Mouse (Mus musculus): ENCODE measurements at regions not wholly inside any gene's neighbourhood (a gene's known extent, or its start where the extent isn't known, plus 50 kb on each side); places are given as distances from the start of the nearest gene placed in this dataset.

DNA sequence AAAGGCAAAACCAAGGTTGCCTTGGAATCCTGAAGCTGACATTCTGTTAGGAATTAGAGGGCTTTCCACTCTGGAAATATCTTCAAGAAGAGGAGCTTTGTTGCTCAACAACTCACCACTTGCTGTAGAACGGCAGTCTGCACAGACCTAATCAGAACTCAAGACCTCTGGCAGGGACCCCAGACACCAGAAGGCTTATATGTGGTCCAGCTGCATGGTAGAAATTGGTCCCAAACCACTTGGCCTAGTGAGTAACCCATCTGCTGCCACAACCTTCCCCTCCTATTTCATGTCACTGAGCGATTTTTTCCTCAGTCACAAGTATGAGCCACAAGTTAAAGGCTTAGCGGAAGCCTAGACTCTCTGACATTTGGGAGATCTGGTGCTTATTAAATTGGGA is 105.2 kb upstream of the Adamts18 start:
- TF ChIP-seq CTCF (IDR thresholded peaks at IDR 0.05; ENCODE audit: low read depth, low read length), result no peak
- no peak for TF ChIP-seq POLR2A (IDR thresholded peaks at IDR 0.05; ENCODE audit: insufficient read depth, low read length)
